Mouse (Mus musculus) kidney, adult 2 months (tissue): ENCODE results near the gene Tmigd3. TPM values are rescaled to one million over a fixed set of nuclear protein-coding genes. Genes with fewer than 3 reads are reported as not detected.

Experiments used
- DNase-seq: peaks from one replicate; pipeline ENCODE4 v3.0.0; 2021
- H3K27ac ChIP-seq: fragments of 200-500 bp; 2 replicates; pipeline ENCODE4 v1.5.1; 2012; ENCODE audit warnings: low read depth, low read length, control low read depth, inconsistent platforms; ENCODE audit not compliant: insufficient read depth
- H3K27me3 ChIP-seq: fragments of 200-500 bp; replicated peaks from 2 replicates; pipeline ENCODE4 v1.6.1; 2012; ENCODE audit warnings: mild to moderate bottlenecking, moderate library complexity, low read length, inconsistent platforms; ENCODE audit not compliant: control insufficient read depth, insufficient read depth
- H3K36me3 ChIP-seq: fragments of 200-500 bp; 2 replicates; pipeline ENCODE4 v1.6.1; 2012; ENCODE audit warnings: mild to moderate bottlenecking, moderate library complexity, low read length, inconsistent platforms; ENCODE audit not compliant: control insufficient read depth, insufficient read depth
- H3K4me1 ChIP-seq: fragments of 200-500 bp; 2 replicates; pipeline ENCODE4 v1.6.1; 2011; ENCODE audit warnings: low read length; ENCODE audit not compliant: control insufficient read depth, insufficient read depth
- H3K4me3 ChIP-seq: fragments of 200-500 bp; 2 replicates; pipeline ENCODE4 v1.5.1; 2011; ENCODE audit warnings: mild to moderate bottlenecking, low read depth, low read length, control low read depth; ENCODE audit not compliant: insufficient read depth
- CTCF ChIP-seq: fragments of 200-500 bp; conservative IDR thresholded peaks from 2 replicates; pipeline ENCODE4 v1.5.1; 2011; ENCODE audit warnings: low read depth, mild to moderate bottlenecking, control low read depth, low read length, moderate library complexity, mixed read lengths; ENCODE audit not compliant: insufficient read depth, insufficient read length
- POLR2A ChIP-seq: fragments of 200-500 bp; IDR thresholded peaks from one replicate; pipeline ENCODE4 v1.6.1; 2011; ENCODE audit warnings: low read depth, low read length, control low read depth
- WGBS: fragments of 180-500 bp; shearing (Covaris S2); methylation state at CpG from one replicate; pipeline ENCODE4 v1.1.7; 2018; 5-methylcytosine and 5-hydroxymethylcytosine counted together
- polyA plus RNA-seq: library from polyadenylated mRNA; depleted of rRNA; stranded (reverse); fragments of >200 nt; gene quantifications from 2 replicates; pipeline ENCODE4 v1.2.3, GENCODE M21; 2012; rRNA removed

The Tmigd3 gene
- polyA plus RNA-seq, 1 experiment = 0.28 TPM

DNA sequence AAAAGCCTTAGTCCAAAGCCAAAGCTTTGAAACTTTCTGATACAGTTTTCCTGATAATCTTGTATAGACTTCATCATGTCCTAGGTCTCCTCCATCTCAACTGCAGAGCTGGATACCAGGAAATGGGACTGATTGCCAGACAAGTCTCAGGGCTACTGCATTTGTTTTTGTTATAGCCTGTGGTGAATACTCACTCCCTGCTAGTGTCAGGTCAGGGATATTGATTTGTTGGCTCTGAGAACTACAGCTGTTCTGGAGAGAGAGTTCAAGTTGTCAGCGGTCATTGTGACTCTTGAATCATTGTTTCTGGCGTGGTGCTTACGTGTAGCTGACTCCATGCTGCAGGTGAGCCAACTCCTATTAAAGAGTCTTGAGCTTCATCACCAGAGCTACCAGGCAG lies 102.7 kb downstream of the Tmigd3 start, which contains the start of gene Ovgp1:
Gene Ovgp1 (plus strand): TSS at position 301 of the 400 bp plus-strand sequence.
- WGBS = 73% methylated on average over 3 of the region's 3 CpGs
- H3K27ac ChIP-seq = no peak within 1 kb of the TSS
- no peak for DNase-seq
- H3K4me1 ChIP-seq = no peaks in the 10 kb centered on the region
- no peak within 1 kb of the TSS for H3K4me3 ChIP-seq
- TF ChIP-seq POLR2A = no peak
- no peak for TF ChIP-seq CTCF
- H3K27me3 ChIP-seq = no peaks in the 10 kb centered on the region
- peaks cover under 1% of the 10 kb centered on the region; the same call in 1 of the 2 replicates for H3K36me3 ChIP-seq

Other genes starting within 250 kb of the Tmigd3 start
- 6.5 and 9.1 TPM in 2 replicates for gene Ddx20, start 183.3 kb upstream of the Tmigd3 start, polyA plus RNA-seq
- 0.61 and 0.64 TPM in 2 replicates for gene Inka2, start 166.3 kb upstream of the Tmigd3 start, polyA plus RNA-seq
- gene Rap1a, start 69.6 kb upstream of the Tmigd3 start, polyA plus RNA-seq = 7.9 and 14.3 TPM in 2 replicates
- gene Adora3, start within 50 bp of the Tmigd3 start, polyA plus RNA-seq = 0.19 and 0.20 TPM in 2 replicates
- gene I830077J02Rik, start 61.8 kb downstream of the Tmigd3 start, polyA plus RNA-seq = 0.57 and 1.4 TPM in 2 replicates
- gene Wdr77, start 88.5 kb downstream of the Tmigd3 start, polyA plus RNA-seq = 28.6 and 36.4 TPM in 2 replicates
- 273 and 327 TPM in 2 replicates for gene Atp5f1, start 89.2 kb downstream of the Tmigd3 start, polyA plus RNA-seq
- 0.69 and 0.72 TPM in 2 replicates for gene Ovgp1, start 102.8 kb downstream of the Tmigd3 start, polyA plus RNA-seq
- not detected in 2 replicates for gene Pifo, start 143.7 kb downstream of the Tmigd3 start, polyA plus RNA-seq
- gene Chil5, start 161.9 kb downstream of the Tmigd3 start, polyA plus RNA-seq = 0.08 TPM in 1 of 2 replicates, not detected in the other
- 0.11 TPM in 2 replicates for gene Chia1, start 242.3 kb downstream of the Tmigd3 start, polyA plus RNA-seq